Mouse (Mus musculus) hindbrain, embryonic 16.5 days (tissue): ENCODE results near the gene Nfix. TPM values are rescaled to one million over a fixed set of nuclear protein-coding genes. Genes with fewer than 3 reads are reported as not detected.
A peak's percentile ranks its signal among the peaks of the same experiment; 100 is the strongest.

ENCODE experiments used
- ATAC-seq: fragments of 200-750 bp; cut with Nextera tagmentation; 2 replicates; pipeline ENCODE4 v1.8.0; 2017; ENCODE audit warnings: moderate TSS enrichment, moderate library complexity
- H3K27ac ChIP-seq: fragments of 300-500 bp; sonication (generic); 2 replicates; pipeline ENCODE4 v1.5.1; 2014; ENCODE audit warnings: low read depth, mild to moderate bottlenecking, control low read depth, low read length, moderate library complexity
- H3K27me3 ChIP-seq: fragments of 300-500 bp; sonication (generic); replicated peaks from 2 replicates; pipeline ENCODE4 v1.6.1; 2014; ENCODE audit warnings: low read length; ENCODE audit not compliant: control insufficient read depth, insufficient read depth
- H3K36me3 ChIP-seq: fragments of 300-500 bp; sonication (generic); 2 replicates; pipeline ENCODE4 v1.6.1; 2014; ENCODE audit warnings: mild to moderate bottlenecking, low read length, moderate library complexity, mixed read lengths; ENCODE audit not compliant: control insufficient read depth, insufficient read depth
- H3K4me1 ChIP-seq: fragments of 300-500 bp; sonication (generic); 2 replicates; pipeline ENCODE4 v1.6.1; 2014; ENCODE audit warnings: low read depth, low read length; ENCODE audit not compliant: control insufficient read depth, insufficient read depth
- H3K4me2 ChIP-seq: fragments of 300-500 bp; sonication (generic); 2 replicates; pipeline ENCODE4 v1.6.1; 2014; ENCODE audit warnings: mild to moderate bottlenecking, low read length, control low read depth, moderate library complexity
- H3K4me3 ChIP-seq: fragments of 300-500 bp; sonication (generic); 2 replicates; pipeline ENCODE4 v1.5.1; 2014; ENCODE audit warnings: mild to moderate bottlenecking, low read length, control low read depth, moderate library complexity
- H3K9ac ChIP-seq: fragments of 300-500 bp; sonication (generic); 2 replicates; pipeline ENCODE4 v1.6.1; 2014; ENCODE audit warnings: low read depth, mild to moderate bottlenecking, control low read depth, low read length, moderate library complexity
- H3K9me3 ChIP-seq: fragments of 300-500 bp; sonication (generic); 2 replicates; pipeline ENCODE4 v1.6.1; 2014; ENCODE audit warnings: mild to moderate bottlenecking, low read length, moderate library complexity; ENCODE audit not compliant: control insufficient read depth
- WGBS: fragments of 180-500 bp; shearing (Covaris S2); extraction: QIAGEN DNeasy Blood & Tissue Kit; methylation state at CpG from one replicate; pipeline ENCODE4 v1.1.7; 2014; 5-methylcytosine and 5-hydroxymethylcytosine counted together
- polyA plus RNA-seq: library from polyadenylated mRNA; unstranded; fragments of >200 nt; fragmentation: Nextera tagmentation; extraction: Ambion mirVana; gene quantifications from 2 replicates; pipeline ENCODE4 v1.2.1, GENCODE M21; 2015

Nfix gene
- polyA plus RNA-seq, result 94.3 and 109 TPM in 2 replicates

DNA sequence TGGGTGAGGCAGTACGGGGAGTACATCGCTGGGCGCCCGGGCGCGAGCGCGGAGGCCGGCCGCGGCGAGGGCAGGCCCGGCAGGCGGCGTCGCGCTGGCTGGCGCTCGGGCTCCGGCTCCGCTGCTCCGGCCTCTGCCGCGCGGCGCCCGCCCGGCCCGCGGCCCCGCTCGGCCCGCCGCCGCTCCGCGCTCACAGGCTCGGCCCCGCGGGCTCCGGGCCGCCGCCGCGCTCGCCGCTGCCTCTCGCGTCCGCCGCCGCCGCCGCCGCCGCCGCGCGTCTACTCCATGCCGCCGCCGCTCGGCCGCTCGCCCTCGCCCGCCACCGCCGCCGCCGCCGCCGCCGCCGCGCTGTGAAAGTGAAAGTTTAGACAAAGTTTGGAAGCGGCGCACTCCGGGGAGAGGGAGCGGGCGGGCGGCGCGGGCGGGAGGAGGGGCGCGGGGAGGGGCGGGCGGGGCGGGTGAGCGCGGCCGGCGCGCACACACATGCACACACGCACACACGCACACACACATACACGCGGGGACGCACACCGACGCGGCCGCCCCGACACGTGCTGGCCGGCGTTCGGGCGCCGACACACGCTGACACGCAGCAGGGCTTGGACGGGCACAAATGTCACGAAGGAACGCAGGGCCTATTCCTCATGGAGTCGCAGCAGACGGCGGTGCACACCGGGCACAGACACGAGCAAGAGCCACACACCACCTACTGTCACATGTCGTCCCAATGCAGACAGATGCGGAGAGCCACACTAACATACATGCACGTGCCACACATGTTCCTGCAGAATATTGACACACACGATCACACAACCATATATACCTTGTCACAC, at the start of gene Nfix:
Nfix (minus strand) TSS at position 346 of the 833 bp plus-strand sequence.
- H3K9ac ChIP-seq, result peak within 1 kb of the TSS; percentile 88
- peak within 1 kb of the TSS; percentile 80 for H3K4me3 ChIP-seq
- H3K27ac ChIP-seq, result peak within 1 kb of the TSS; percentile 91
- 1% methylated on average over 44 of the region's 125 CpGs for WGBS
- no peaks in the 10 kb centered on the region for H3K36me3 ChIP-seq
- H3K4me2 ChIP-seq, result peak within 1 kb of the TSS; percentile 92
- no peaks in the 10 kb centered on the region for H3K9me3 ChIP-seq
- H3K27me3 ChIP-seq, result peaks cover 28% of the 10 kb centered on the region
- ATAC-seq, result peak; percentile 44
- peaks cover 16% of the 10 kb centered on the region for H3K4me1 ChIP-seq

DNA sequence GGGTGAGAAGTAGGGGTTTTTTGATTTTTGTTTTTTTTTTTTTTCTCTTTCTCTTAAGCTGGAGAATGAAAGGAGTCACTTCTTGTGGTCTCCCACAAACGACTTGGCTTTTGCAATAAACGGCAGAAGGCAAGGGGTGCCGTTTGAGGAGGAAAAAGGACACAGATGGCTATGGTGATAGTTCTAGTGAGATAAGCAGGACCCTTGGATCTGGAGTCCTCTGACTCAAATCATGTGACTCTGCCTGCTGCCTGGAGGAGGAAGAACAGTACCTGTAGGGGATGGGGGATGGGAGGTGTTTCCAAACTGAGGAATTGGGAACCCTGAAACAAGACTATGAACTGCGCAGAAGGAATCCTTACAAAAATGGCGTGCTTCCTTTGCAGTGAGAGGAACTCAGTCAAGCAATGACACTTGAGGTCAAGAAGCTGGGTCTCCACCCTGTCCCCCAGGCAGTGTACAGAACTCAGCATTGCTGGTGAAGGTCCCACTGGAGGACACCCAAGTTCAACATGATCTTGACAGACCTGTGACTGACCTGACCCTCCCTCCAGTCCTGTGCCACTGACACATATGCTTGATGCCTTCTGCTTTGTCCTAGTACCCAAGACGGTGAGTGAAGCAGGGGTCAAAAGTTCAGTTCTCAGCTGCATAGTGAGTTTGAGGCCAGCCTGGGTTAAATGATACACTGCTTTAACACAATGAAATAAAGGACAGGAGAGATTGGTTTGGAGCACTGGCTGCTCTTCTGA, 47.7 kb upstream of the Nfix start:
- H3K9ac ChIP-seq, result peak overlapping the region; percentile 80
- H3K9me3 ChIP-seq, result no peaks in the 10 kb centered on the region
- 45% methylated on average over 6 of the region's 6 CpGs for WGBS
- peak overlapping the region; percentile 88 for H3K27ac ChIP-seq
- ATAC-seq, result no peak
- H3K27me3 ChIP-seq, result no peaks in the 10 kb centered on the region
- H3K4me1 ChIP-seq, result peaks cover 25% of the 10 kb centered on the region
- peaks cover 18% of the 10 kb centered on the region for H3K36me3 ChIP-seq
- peak overlapping the region; percentile 89 for H3K4me2 ChIP-seq
- peak overlapping the region; percentile 84 for H3K4me3 ChIP-seq

DNA sequence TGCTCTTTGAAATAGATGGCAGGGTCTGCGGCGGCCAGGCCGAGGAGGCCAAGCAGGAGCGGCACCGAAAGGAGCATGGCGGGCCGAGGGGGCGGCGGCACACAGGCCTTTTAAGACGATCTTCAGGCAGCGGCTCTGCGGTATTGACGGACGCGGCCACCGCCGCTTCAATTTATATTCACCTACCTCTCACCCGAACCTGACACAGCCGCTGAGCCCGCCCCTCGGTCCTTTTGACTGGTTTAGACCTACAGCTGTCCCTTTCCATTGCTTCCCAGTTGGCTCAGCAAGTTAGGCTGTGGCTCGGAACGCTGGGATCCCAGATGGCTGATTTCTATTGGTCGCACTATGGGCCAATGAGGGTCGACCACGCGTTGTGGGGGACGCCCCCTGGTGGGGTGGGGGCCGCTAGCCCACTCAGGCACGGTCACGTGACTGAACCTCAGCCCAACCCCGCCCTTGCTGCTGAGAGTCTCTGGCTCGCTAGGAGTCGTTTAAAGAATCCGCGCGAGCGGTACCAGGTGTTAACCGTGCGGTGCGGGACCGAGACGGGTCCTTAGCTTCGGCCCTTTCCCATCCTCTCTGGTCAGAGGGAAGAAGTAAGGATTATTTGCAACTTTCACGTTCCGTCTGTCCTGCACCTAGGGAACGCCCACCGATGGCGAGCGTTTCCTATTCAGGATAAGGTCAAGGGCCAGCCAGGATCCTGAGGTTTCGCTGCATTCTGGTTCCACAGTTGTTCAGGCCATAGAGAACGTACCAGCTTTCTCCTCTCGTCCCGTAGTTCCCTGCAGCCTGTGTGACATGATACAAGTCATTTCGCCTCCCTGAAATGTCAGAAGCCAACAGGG, 46.8 kb upstream of the Nfix start, which contains the start of gene Calr:
Calr (minus strand) TSS at position 213 of the 851 bp plus-strand sequence.
- Histone ChIP-seq H3K36me3 (peaks cover 27% of the 10 kb centered on the region), H3K4me1 (peaks cover 25% of the 10 kb centered on the region), H3K27ac (peak within 1 kb of the TSS; percentile 88), H3K4me2 (peak within 1 kb of the TSS; percentile 89), H3K4me3 (peak within 1 kb of the TSS; percentile 84), H3K9me3 (no peaks in the 10 kb centered on the region), H3K27me3 (no peaks in the 10 kb centered on the region), H3K9ac (peak within 1 kb of the TSS; percentile 98)
- WGBS, result 1% methylated on average over 43 of the region's 55 CpGs
- ATAC-seq, result peak; percentile 99

DNA sequence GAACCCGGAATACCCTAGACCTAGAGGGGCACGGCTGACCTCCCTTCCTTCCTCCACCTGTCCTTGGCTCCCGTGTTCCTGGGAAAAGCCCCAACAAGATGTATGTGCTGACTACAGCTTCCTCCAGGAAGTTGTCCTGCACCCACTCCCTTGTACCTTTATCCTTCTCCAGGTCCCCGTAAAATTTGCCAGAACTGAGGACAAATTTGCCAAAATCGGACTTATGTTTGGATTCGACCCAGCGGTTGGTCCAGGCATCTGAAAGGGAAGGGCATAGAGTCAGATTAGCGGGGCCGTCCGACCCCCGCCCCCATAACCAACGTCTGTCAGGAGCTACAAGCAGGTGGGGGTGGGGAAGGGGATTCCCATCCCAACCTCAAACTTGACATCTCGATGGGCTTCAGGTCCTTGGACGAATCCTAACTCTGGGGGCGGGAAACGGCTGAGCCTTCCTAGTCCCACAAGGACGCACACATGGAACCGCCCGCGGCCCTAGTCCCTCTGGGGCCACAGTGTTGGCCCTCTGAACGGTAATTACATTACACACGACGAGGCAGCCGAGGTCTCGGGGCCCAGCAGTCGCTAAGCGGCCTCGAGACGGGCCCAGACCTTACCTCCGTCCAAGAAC, 46.1 kb upstream of the Nfix start:
- WGBS, result under 1% methylated on average over 30 of the region's 30 CpGs
- peak overlapping the region; percentile 98 for H3K9ac ChIP-seq
- H3K4me2 ChIP-seq, result peak overlapping the region; percentile 60
- peak; percentile 15 for ATAC-seq
- H3K36me3 ChIP-seq, result peaks cover 35% of the 10 kb centered on the region
- H3K27me3 ChIP-seq, result no peaks in the 10 kb centered on the region
- H3K4me3 ChIP-seq, result peak overlapping the region; percentile 84
- no peaks in the 10 kb centered on the region for H3K9me3 ChIP-seq
- peak overlapping the region; percentile 84 for H3K27ac ChIP-seq
- peaks cover 25% of the 10 kb centered on the region for H3K4me1 ChIP-seq

DNA sequence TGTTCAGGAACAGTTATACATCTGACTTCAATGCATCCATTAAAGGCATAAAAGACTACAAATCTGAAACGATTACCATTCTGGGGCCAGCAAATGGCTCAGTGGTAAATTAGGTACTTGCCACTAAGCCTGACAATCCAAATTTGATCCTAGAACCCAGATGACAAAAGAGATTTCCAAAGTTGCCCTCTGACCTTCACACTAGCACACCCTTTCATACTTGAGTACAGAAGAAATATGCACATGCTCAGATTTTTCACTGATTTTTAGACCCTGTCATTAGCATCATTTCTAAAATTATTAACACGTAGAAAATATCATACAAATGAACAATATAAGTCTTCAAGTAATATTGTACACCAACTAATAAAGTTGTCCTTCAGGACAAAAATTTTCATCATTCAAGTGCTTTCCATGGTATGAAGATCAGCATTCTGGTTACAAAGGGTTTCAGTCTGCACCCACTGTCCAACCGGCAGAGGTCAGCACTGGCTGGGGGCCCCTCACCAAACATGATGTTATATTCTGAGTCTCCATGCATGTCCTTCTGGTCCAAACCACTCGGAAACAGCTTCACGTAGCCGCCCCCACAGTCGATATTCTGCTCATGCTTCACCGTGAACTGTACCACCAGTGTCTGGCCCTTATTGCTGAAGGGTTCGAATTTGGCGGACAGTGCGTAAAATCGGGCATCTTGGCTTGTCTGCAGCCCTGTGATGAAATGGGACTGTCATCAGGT, 45.4 kb upstream of the Nfix start:
- Histone ChIP-seq H3K9ac (peak overlapping the region; percentile 98), H3K4me3 (peak overlapping the region; percentile 84), H3K4me2 (peak overlapping the region; percentile 60), H3K27ac (peak overlapping the region; percentile 84), H3K36me3 (peaks cover 35% of the 10 kb centered on the region), H3K9me3 (no peaks in the 10 kb centered on the region), H3K27me3 (no peaks in the 10 kb centered on the region), H3K4me1 (peaks cover 25% of the 10 kb centered on the region)
- ATAC-seq, result no peak
- 11% methylated on average over 12 of the region's 12 CpGs for WGBS

DNA sequence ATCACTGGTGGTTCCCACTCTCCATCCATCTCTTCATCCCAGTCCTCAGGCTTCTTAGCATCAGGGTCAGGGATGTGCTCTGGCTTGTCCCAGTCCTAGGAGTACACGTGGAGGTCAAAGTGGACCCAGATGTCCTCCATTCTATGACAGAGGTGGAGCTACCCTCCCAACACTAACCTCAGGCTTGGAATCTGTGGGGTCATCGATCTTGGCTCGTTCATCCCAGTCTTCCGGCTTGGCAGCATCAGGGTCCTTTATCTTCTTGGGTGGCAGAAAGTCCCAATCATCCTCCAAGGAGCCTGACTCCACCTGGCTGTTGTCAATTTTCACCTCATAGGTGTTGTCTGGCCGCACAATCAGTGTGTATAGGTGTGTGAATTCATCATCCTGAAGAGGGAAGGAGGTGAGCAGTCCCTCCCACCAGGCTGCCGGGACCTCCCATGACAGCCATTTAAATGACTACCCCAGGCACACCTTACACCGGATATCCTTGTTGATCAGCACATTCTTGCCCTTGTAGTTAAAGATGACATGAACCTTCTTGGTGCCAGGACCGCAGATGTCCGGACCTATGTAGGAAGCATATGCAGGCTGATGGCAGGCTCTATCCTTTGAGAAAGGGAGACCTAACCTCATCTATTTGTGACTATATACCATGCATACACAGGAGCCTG, 44.4 kb upstream of the Nfix start:
- peaks cover 29% of the 10 kb centered on the region for H3K4me1 ChIP-seq
- peak overlapping the region; percentile 60 for H3K4me2 ChIP-seq
- ATAC-seq, result no peak
- peak overlapping the region; percentile 98 for H3K9ac ChIP-seq
- no peaks in the 10 kb centered on the region for H3K9me3 ChIP-seq
- peaks cover 35% of the 10 kb centered on the region for H3K36me3 ChIP-seq
- no peak overlapping the region for H3K27ac ChIP-seq
- H3K4me3 ChIP-seq, result peak overlapping the region; percentile 84
- WGBS, result 89% methylated on average over 9 of the region's 9 CpGs
- H3K27me3 ChIP-seq, result no peaks in the 10 kb centered on the region

DNA sequence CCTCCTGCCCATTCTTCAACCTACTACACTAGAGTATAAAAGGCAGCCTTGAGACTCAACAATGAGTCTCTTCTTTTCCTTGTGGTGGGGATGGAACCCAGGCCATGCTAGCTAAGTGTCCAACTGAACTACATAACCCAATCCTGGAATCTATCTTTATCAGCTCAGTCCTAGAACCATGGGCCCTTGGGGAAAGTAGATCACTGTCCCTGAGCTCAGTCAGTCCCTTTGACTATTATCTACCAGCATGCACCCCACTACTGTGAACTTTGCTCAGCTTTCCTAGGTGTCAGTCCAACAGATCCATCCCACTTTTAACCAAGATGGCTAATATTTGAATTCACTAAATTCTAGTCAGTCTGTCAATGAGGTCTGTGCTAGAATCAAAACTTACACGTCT, 41.4 kb upstream of the Nfix start:
- no peak overlapping the region for H3K4me2 ChIP-seq
- H3K9ac ChIP-seq, result no peak overlapping the region; the same call in 1 of the 2 replicates
- H3K36me3 ChIP-seq, result peaks cover 54% of the 10 kb centered on the region
- no peaks in the 10 kb centered on the region for H3K9me3 ChIP-seq
- H3K4me1 ChIP-seq, result peaks cover 30% of the 10 kb centered on the region
- no peak for ATAC-seq
- no peaks in the 10 kb centered on the region for H3K27me3 ChIP-seq
- no peak overlapping the region for H3K27ac ChIP-seq
- WGBS, result 79% methylated on average over 1 of the region's 1 CpGs
- H3K4me3 ChIP-seq, result no peak overlapping the region
